Mouse (Mus musculus): ENCODE results near the gene Gm13084. TPM values are rescaled to one million over a fixed set of nuclear protein-coding genes. Genes with fewer than 3 reads are reported as not detected.
"Not testable (repeated sequence)": the region's sequence is repeated elsewhere in the genome, so short reads cannot be mapped to it uniquely, and the experiment has no call there.

Gene Gm13084
- total RNA-seq (2021): not detected

DNA sequence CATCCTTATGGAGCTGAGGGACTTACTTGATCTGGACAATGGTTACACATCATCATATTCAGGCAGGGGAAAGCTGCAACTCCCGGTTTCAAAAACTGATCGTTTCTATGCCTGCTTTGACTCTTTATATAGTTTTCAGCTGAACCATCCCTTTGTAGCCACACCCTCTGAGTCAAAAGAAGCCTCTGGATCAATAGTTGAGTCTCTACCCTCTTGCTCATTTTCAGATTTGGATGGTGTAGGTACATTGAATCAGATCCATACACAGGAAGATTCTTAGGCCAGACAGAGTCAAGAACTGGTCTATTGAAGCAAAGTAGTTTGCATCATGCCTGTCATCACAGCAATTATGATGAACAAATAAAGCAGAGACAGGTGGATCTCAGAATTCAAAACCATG lies at the start of gene Gm13084:
Gene Gm13084 (minus strand): TSS at position 101 of the 400 bp plus-strand sequence.
- DNase-seq (ENCODE audit: low spot score): no peak
- intact Hi-C loops (cut with DNase I): no loop called here

DNA sequence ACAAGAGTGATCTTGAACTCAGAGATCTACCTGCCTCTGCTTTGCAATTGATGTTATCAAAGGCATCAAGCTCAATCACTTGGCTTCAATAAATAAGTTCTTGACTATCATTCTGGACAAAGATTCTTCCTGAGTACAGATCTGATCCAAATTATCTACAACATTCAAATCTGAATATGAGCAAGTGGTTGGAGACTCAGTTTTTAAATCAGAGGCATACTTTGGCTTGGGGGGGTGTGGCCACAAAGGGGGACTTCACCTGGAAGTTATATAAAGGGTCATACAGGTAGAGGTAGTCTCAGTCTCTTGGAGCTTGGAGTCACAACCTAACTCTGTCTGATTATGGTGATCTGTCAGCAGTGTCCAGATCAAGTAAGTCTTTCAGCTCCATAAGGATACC lies 30.3 kb upstream of the Gm13084 start, which contains the start of gene Gm13103:
Gene Gm13103 (plus strand): TSS at position 301 of the 400 bp plus-strand sequence.
- DNase-seq (ENCODE audit: low spot score); intact Hi-C loops (cut with DNase I): not testable (repeated sequence)

DNA sequence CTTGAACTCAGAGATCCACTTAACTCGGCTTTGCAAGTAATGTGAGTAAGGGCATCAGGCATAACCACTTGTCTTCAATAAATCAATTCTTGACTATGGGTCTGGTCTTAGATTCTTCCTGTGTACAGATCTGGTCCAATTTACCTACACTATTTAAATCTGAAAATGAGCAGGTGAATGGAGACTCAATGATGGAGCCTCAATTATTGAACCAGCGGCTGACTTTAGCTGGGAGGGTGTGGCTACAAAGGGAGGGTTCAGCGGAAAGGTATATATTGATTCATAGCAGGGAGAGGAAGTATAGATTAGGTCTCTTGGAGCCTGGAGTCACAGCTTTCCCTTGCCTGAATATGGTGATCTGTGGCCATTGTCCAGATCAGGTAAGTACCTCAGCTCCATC lies 26.8 kb downstream of the Gm13084 start, which contains the start of gene Gm13023:
Gene Gm13023 (plus strand): TSS at position 301 of the 400 bp plus-strand sequence.
- intact Hi-C loops (cut with DNase I); DNase-seq (ENCODE audit: low spot score): not testable (repeated sequence)

Other genes starting within 250 kb of the Gm13084 start
- not detected for gene Gm13083, start 201.1 kb downstream of the Gm13084 start, total RNA-seq (2021)
- gene Gm13088, start 158.8 kb downstream of the Gm13084 start, total RNA-seq (2021): not detected
- gene Gm13089, start 113.4 kb downstream of the Gm13084 start, total RNA-seq (2021): not detected
- gene Gm13078, start 96.6 kb downstream of the Gm13084 start, total RNA-seq (2021): not detected
- not detected for gene Gm13023, start 26.7 kb downstream of the Gm13084 start, total RNA-seq (2021)
- not detected for gene Gm13103, start 30.4 kb upstream of the Gm13084 start, total RNA-seq (2021)
- gene Pramef6, start 84.3 kb upstream of the Gm13084 start, total RNA-seq (2021): not detected
- not detected for gene Pramef25, start 134.9 kb upstream of the Gm13084 start, total RNA-seq (2021)
- gene Gm13101, start 150.9 kb upstream of the Gm13084 start, total RNA-seq (2021): not detected
- gene Pramef17, start 178.3 kb upstream of the Gm13084 start, total RNA-seq (2021): not detected
- gene Pramel4, start 243.0 kb upstream of the Gm13084 start, total RNA-seq (2021): not detected

Data from heart, postnatal 25 days (tissue).